8 mouse cellular contexts compared by ENCODE assay signal in genomic region chr10:13965974-13966829, GRCm38 (mm10). TPM values are rescaled to one million over a fixed set of nuclear protein-coding genes. Genes with fewer than 3 reads are reported as not detected.
DNase-seq lines count a peak whose midpoint lies in the region; ATAC-seq lines count a peak whose summit lies in the region.

Gene Hivep2, plus strand, starts transcription at chr10:13966075.

- ATAC-seq in embryonic facial prominence, embryonic 12.5 days (ENCODE audit: insufficient number of reproducible peaks, insufficient read depth, low FRiP score, low TSS enrichment), result peak; percentile 17; the same call in 1 of the 2 replicates
- peak; percentile 44 for ATAC-seq in heart, embryonic 11.5 days (replicated peaks; ENCODE audit: insufficient number of reproducible peaks, low FRiP score, low TSS enrichment)
- ATAC-seq in kidney, embryonic 16.5 days (ENCODE audit: low FRiP score, low TSS enrichment), result peak; percentile 56
- ATAC-seq in liver, embryonic 11.5 days (replicated peaks; ENCODE audit: low FRiP score), result peak; percentile 37
- peak; percentile 45 for ATAC-seq in neural tube, embryonic 12.5 days (ENCODE audit: low FRiP score, low read depth)

- peak within 1 kb of the TSS; percentile 91 for H3K27ac ChIP-seq in embryonic facial prominence, embryonic 12.5 days
- peak within 1 kb of the TSS; percentile 98 for H3K27ac ChIP-seq in heart, embryonic 11.5 days (ENCODE audit: low read depth, low read length)
- H3K27ac ChIP-seq in kidney, embryonic 16.5 days (ENCODE audit: low read length), result peak within 1 kb of the TSS; percentile 95
- H3K27ac ChIP-seq in liver, embryonic 11.5 days (ENCODE audit: low read depth, low read length), result peak within 1 kb of the TSS; percentile 79
- H3K27ac ChIP-seq in neural tube, embryonic 12.5 days, result peak within 1 kb of the TSS; percentile 97

- under 1% methylated on average over 58 of the region's 67 CpGs for WGBS in embryonic facial prominence, embryonic 12.5 days
- under 1% methylated on average over 59 of the region's 67 CpGs for WGBS in heart, embryonic 11.5 days (ENCODE audit: insufficient replicate concordance)
- under 1% methylated on average over 61 of the region's 67 CpGs for WGBS in kidney, embryonic 16.5 days
- WGBS in liver, embryonic 11.5 days, result under 1% methylated on average over 57 of the region's 67 CpGs
- under 1% methylated on average over 67 of the region's 67 CpGs for WGBS in neural tube, embryonic 12.5 days

- peak within 1 kb of the TSS; percentile 98 for H3K4me2 ChIP-seq in embryonic facial prominence, embryonic 12.5 days (replicated peaks)
- H3K4me2 ChIP-seq in heart, embryonic 11.5 days, result peak within 1 kb of the TSS; percentile 81
- peak within 1 kb of the TSS; percentile 95 for H3K4me2 ChIP-seq in kidney, embryonic 16.5 days (replicated peaks; ENCODE audit: low read depth, low read length)
- H3K4me2 ChIP-seq in liver, embryonic 11.5 days, result peak within 1 kb of the TSS; percentile 98
- H3K4me2 ChIP-seq in neural tube, embryonic 12.5 days (replicated peaks), result peak within 1 kb of the TSS; percentile 98

- peak within 1 kb of the TSS; percentile 73 for H3K4me3 ChIP-seq in embryonic facial prominence, embryonic 12.5 days
- H3K4me3 ChIP-seq in heart, embryonic 11.5 days (ENCODE audit: low read depth, low read length), result peak within 1 kb of the TSS; percentile 72
- peak within 1 kb of the TSS; percentile 84 for H3K4me3 ChIP-seq in kidney, embryonic 16.5 days (ENCODE audit: low read length)
- H3K4me3 ChIP-seq in liver, embryonic 11.5 days (ENCODE audit: low read depth, low read length), result peak within 1 kb of the TSS; percentile 69
- H3K4me3 ChIP-seq in neural tube, embryonic 12.5 days, result peak within 1 kb of the TSS; percentile 80

- no peaks in the 10 kb centered on the region for H3K9me3 ChIP-seq in embryonic facial prominence, embryonic 12.5 days
- H3K9me3 ChIP-seq in heart, embryonic 11.5 days (replicated peaks; ENCODE audit: control insufficient read depth, low read length), result no peaks in the 10 kb centered on the region
- H3K9me3 ChIP-seq in kidney, embryonic 16.5 days (ENCODE audit: low read length), result no peaks in the 10 kb centered on the region
- no peaks in the 10 kb centered on the region for H3K9me3 ChIP-seq in liver, embryonic 11.5 days (ENCODE audit: control insufficient read depth, low read length)
- H3K9me3 ChIP-seq in neural tube, embryonic 12.5 days, result no peaks in the 10 kb centered on the region

- H3K36me3 ChIP-seq in embryonic facial prominence, embryonic 12.5 days, result no peaks in the 10 kb centered on the region
- H3K36me3 ChIP-seq in heart, embryonic 11.5 days (ENCODE audit: control insufficient read depth, insufficient read depth, low read length), result no peaks in the 10 kb centered on the region
- no peaks in the 10 kb centered on the region for H3K36me3 ChIP-seq in kidney, embryonic 16.5 days (ENCODE audit: insufficient read depth, low read length)
- H3K36me3 ChIP-seq in liver, embryonic 11.5 days (ENCODE audit: control insufficient read depth, insufficient read depth, low read length), result no peaks in the 10 kb centered on the region
- H3K36me3 ChIP-seq in neural tube, embryonic 12.5 days, result no peaks in the 10 kb centered on the region

- peak; percentile 52 for DNase-seq in 416B (ENCODE audit: low read depth)
- peak; percentile 75 to 91 for DNase-seq in adrenal gland, adult (ENCODE audit: inconsistent age in 2 of 2, low spot score in 1 of 2)
- DNase-seq in liver, embryonic 11.5 days (ENCODE audit: low spot score), result peak; percentile 65
- DNase-seq in thymus, postnatal 0 days (ENCODE audit: low spot score), result peak; percentile 67

- H3K27me3 ChIP-seq in embryonic facial prominence, embryonic 12.5 days, result no peaks in the 10 kb centered on the region; the same call in 1 of the 2 replicates
- H3K27me3 ChIP-seq in heart, embryonic 11.5 days (ENCODE audit: control insufficient read depth, insufficient read depth, low read length), result no peaks in the 10 kb centered on the region
- H3K27me3 ChIP-seq in kidney, embryonic 16.5 days (ENCODE audit: insufficient read depth, low read length), result no peaks in the 10 kb centered on the region; the same call in 1 of the 2 replicates
- peaks cover 60% of the 10 kb centered on the region for H3K27me3 ChIP-seq in liver, embryonic 11.5 days (replicated peaks; ENCODE audit: control insufficient read depth, insufficient read depth, low read length)
- H3K27me3 ChIP-seq in neural tube, embryonic 12.5 days (replicated peaks), result no peaks in the 10 kb centered on the region

- peaks cover 3% of the 10 kb centered on the region; the same call in 1 of the 2 replicates for H3K4me1 ChIP-seq in embryonic facial prominence, embryonic 12.5 days
- H3K4me1 ChIP-seq in heart, embryonic 11.5 days (ENCODE audit: control insufficient read depth, insufficient read depth, low read length), result no peaks in the 10 kb centered on the region
- H3K4me1 ChIP-seq in kidney, embryonic 16.5 days (ENCODE audit: insufficient read depth, low read length), result peaks cover 6% of the 10 kb centered on the region
- no peaks in the 10 kb centered on the region for H3K4me1 ChIP-seq in liver, embryonic 11.5 days (replicated peaks; ENCODE audit: control insufficient read depth, insufficient read depth, low read length)
- peaks cover 5% of the 10 kb centered on the region; the same call in 1 of the 2 replicates for H3K4me1 ChIP-seq in neural tube, embryonic 12.5 days

- peak within 1 kb of the TSS; percentile 74 for H3K9ac ChIP-seq in embryonic facial prominence, embryonic 12.5 days
- peak within 1 kb of the TSS; percentile 93 for H3K9ac ChIP-seq in heart, embryonic 11.5 days (ENCODE audit: low read depth, low read length)
- peak within 1 kb of the TSS; percentile 72 for H3K9ac ChIP-seq in kidney, embryonic 16.5 days (replicated peaks; ENCODE audit: low read length)
- H3K9ac ChIP-seq in liver, embryonic 11.5 days (ENCODE audit: low read depth, low read length), result peak within 1 kb of the TSS; percentile 67
- H3K9ac ChIP-seq in neural tube, embryonic 12.5 days, result peak within 1 kb of the TSS; percentile 88

RNA-seq across cellular contexts. Expression of gene Hivep2, which starts in this region (rescaled TPM):
- 4.8 and 5.5 TPM in 2 replicates for polyA plus RNA-seq in embryonic facial prominence, embryonic 12.5 days (2016; fragmentation: Nextera tagmentation; extraction: Ambion mirVana)
- 7.3 and 8.0 TPM in 2 replicates for polyA plus RNA-seq in heart, embryonic 11.5 days (2014; fragmentation: Nextera tagmentation; extraction: Ambion mirVana)
- 4.6 and 4.8 TPM in 2 replicates for polyA plus RNA-seq in kidney, embryonic 16.5 days (2015; fragmentation: Nextera tagmentation; extraction: Ambion mirVana)
- polyA plus RNA-seq in liver, embryonic 11.5 days (2014; fragmentation: Nextera tagmentation; extraction: Ambion mirVana), result 1.6 and 2.2 TPM in 2 replicates
- 5.6 and 6.9 TPM in 2 replicates for polyA plus RNA-seq in neural tube, embryonic 12.5 days (2016; fragmentation: Nextera tagmentation; extraction: Ambion mirVana)
- polyA plus RNA-seq in thymus, postnatal 0 days (2015; fragmentation: Nextera tagmentation; extraction: Ambion mirVana), result 13.1 and 14.5 TPM in 2 replicates

Comparison
In these comparisons a context has a peak if more than half of its experiments do, and no peak if none do; other contexts are left out.
1. Peak in every context shown above with its lines: DNase-seq, ATAC-seq, H3K4me3 ChIP-seq and H3K27ac ChIP-seq.